Mouse (Mus musculus): ENCODE results near the gene Chst15. TPM values are rescaled to one million over a fixed set of nuclear protein-coding genes. Genes with fewer than 3 reads are reported as not detected.

Gene Chst15
- total RNA-seq, 2 experiments from 2014 or later: 38.1 to 49.1 TPM

DNA sequence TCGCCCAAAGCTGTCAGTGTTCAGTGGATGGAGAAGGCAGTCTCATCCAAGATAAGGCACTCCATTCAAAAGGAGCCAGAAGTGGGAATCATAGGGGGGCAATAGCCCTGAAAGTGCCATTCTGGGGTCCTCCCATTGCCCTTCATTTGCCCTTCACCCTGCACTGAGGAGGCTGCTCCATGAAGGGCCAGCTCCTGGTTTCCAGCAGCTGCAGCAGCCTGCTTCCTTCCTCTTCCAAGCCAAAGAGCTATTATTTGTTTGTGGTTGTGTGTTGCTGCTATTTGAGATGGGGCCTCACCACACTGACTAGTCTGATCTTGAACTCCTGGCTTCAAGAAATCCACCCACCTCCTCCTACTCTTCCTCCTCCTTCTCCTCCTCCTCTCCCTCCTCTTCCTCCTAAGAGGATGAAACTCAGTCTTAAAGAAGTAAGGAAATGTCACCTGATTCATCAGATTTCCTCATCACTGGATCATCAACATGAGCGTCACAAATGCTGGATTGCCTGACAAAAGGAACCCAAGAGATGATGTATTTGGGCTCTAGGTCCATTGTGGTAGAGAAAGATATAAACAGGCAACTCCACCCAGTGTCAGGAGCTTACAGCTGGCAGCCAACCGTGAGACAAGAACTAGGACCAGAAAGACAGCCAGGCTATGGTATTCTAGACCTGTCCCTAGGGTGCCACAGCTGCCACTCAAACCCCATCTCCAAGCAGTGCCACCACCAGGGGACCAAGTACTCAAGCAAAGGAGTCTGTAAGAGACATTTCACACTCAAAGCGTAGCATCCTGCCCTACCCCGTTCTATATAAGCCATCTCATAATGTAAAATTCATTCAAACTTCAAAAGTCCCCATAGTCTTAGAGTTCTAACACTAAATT, 11.3 kb downstream of the Chst15 start:
- intact Hi-C loops (cut with DNase I): no loop called here

DNA sequence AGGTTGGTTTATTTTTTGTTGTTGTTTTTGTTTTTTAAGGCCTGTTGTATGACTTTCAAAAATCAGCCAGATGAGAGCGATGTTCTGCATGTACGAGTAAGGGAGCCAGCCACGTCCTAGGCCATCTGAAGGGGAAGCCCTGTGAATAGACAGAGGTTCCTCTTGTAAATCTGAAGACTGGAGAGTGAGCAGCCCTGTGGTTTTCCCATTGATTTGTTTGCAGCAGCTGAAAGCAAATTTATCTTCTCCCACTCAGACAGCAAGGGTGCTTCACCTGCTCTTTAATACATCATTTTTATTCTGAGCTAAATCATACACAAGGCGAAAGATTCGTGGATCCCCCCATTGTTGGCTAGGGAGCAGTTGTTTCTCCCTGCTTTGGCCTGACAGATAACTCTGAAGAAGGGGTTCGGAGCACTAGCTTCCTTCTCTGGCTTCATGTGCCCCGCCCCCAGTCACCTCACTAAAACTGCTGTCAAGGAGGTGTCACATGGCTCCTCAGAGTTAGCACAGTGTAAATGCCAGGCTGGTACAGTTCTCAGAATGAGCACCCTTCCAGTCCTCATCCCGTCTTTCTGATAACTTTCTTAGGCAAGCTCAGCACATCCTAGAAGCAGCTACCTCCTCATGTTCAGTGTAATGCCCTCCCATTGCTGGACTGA, 12.5 kb downstream of the Chst15 start:
- intact Hi-C loops (cut with DNase I): no loop called here
- no peak for DNase-seq (ENCODE audit: low spot score in 2 of 2)

More for the DNA sequence above, 11.3 kb downstream of the Chst15 start:
- DNase-seq (ENCODE audit: low spot score in 2 of 2): no peak

DNA sequence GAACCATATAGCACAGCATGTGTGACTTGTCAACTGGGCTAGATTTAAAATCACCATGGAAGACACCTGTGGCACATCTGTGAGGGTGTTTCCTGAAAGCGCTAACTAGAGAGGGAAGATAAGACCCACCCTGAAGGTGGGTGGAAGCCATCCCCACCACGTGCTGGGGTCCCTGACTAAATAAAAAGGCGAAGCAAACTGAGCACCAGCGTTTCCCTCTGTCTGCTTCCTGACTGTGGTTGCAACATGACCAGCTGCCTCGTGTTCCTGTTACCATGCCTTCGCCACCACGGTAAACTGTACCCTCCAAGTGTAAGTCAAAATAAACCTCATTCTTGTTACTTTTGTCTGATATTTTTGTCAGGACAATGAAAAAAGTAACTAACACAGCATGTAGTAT, 13.0 kb downstream of the Chst15 start:
- intact Hi-C loops (cut with DNase I): no loop called here
- no peak for DNase-seq (ENCODE audit: low spot score in 2 of 2)

DNA sequence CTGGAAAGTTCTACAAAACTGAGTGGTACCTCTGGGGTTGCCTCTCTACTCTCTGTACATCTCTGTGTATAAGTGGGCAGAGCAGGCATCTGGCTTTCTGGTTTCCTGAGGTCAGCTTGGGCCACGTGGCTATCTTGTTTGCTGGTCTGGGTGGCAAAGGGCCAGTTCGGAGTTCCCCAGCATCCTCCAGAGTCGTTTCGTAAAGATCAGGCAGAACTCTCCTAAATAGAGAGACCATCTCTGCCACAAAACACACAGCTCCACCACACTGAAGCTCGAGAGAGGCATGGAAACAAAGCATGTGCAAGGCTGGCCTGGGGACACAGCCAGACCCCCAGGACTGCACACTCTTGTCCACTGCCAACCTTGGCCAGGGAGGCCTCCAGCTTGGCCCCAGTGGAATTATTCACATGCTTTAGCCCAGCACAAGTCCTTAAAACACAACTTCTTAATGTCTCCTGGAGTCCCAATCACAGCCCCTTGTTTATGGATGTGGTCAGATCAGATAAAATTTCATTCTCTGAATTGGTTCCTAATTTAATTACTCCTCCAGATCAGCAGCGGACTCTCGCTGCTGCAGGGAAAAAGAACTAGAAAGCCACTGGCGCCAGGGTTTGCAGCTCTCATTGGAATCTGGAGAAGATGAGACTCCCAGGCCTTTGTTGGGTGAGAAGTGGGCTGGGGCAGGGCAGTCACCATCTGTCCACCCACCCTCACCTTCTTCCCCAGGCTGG, 14.4 kb downstream of the Chst15 start:
- intact Hi-C loops (cut with DNase I): no loop called here
- no peak for DNase-seq (ENCODE audit: low spot score in 2 of 2)

DNA sequence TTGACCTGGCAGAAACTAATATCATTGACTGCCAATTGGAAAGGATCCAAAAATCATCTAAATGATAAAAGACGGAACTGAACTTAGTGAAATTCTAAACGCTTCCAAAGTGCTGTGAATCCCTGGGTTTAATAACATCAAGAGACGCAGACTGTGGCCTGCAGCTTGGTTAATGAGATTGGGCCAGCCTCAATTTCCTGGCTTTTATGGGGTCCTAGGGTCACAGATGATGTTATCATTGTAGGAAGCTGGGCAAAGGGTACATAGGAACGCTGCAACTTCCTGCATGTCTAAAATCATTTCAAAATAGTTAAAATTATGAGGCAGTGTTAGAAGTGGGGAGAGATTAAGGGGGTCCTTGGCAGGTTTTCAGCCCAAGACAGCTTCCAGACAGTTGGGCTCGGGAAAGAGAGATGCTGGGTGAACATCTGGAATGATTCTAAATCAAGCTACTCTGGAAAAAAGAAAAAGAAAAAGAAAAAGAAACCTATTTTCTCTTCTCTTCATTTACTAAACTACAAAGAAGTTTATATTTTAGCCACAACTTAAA, 17.3 kb downstream of the Chst15 start:
- DNase-seq (ENCODE audit: low spot score in 2 of 2): no peak
- intact Hi-C loops (cut with DNase I): no loop called here

DNA sequence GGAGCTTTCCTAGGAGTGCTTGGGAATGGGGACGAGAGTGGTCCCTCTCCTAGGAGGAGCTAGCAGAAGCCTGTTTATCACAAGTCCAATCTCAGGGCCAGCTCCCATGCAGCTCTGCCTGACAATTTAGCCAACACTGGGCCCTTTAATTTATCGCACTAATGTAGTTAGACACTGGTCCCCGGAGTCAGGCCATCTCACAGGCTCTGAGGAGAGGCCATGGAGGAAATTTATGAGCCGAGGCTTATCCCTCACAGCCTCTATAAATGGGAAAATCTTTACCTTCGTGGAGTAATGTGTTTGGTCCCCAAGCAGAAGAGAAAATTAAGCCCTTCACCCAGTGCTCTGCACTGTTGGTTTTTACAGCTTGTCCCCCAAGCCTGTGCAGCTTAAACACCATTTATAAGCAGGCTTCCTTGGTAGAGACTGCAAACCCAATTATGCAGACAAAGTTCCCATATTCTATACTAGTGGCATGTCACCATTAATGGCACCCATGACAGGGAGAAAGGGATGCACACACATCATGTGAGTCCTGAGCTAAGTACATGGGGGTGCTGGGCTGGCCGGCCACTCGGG, 18.5 kb downstream of the Chst15 start:
- DNase-seq (ENCODE audit: low spot score in 2 of 2): no peak
- intact Hi-C loops (cut with DNase I): no loop called here

DNA sequence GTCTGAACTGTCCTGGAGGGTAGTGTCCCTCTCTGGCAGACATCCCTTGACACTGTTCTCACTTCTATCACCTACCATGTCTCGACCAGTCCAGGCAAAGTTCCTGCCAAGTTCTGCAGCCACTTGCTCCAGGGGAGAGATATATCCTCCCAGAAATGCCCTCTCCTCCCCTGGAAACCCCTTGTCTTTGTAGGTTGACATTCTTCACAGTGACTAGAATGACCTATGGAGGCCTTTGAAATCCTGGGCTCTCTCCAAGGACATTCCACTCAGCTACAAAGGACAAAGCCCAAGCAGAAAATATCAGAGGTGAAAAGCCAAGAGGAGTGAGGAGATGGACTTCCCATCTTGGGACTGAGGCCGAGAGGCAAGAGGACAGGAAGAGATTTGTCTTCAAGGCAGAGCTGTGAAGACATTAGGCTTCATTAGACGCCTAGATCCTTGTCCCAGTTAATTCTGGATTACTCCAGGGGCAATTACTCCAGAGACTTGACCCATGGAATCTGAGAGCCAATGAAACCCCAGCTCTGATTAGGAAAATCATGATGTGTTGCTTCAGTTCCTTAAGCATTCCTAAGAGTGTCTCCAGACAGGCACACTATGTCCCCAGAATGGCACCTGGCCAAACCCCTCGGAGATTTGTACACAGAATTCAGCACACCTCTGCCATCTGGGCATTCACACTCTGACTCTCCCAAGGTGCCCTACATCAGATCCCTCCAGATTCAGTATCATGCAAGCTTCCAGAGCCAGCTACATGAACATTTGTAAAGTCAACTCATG, 20.2 kb downstream of the Chst15 start:
- intact Hi-C loops (cut with DNase I): no loop called here
- no peak for DNase-seq (ENCODE audit: low spot score in 2 of 2)

DNA sequence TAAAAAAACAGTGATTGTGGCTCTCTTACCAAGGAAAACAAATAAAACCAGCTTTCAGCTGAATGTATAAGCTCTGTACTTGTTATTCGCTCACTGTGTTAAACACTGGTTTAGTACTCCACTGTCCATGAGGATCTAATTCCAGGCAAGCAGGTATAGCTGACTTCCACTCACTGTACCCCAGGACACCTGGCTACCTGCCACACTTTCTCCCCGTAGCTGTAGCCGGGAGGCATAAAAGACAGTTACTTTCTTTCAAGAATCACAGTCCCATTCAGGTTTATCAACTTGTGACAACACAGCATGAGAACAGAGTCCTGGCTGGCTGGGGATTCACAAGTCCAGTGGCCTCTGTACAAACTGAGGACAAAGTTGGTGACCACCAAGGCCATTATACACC, 20.9 kb downstream of the Chst15 start:
- intact Hi-C loops (cut with DNase I): no loop called here

DNA sequence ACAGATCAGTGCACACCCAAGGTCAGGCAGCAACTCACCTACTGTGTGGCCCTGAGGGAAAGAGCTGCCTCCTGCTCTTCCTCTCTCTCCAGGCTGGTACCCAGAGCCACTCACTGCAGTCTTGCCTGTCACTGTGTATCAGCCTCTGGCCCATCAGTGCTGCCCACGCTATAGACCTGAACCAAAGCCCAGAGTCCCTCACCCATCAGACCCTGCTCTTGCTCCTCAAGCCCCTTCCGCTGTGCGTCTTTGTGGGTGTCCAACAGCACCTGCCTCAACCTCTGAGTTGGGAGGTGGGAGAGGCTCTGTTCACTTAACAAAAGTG, 29.7 kb downstream of the Chst15 start:
- no peak for DNase-seq (ENCODE audit: low spot score in 2 of 2)
- intact Hi-C loops (cut with DNase I): loop anchor here (5.0 kb wide), 1 partner anchor 35 kb away; no protein-coding TSS in a partner anchor

More for the DNA sequence above, 20.9 kb downstream of the Chst15 start:
- no peak for DNase-seq (ENCODE audit: low spot score in 2 of 2)

DNA sequence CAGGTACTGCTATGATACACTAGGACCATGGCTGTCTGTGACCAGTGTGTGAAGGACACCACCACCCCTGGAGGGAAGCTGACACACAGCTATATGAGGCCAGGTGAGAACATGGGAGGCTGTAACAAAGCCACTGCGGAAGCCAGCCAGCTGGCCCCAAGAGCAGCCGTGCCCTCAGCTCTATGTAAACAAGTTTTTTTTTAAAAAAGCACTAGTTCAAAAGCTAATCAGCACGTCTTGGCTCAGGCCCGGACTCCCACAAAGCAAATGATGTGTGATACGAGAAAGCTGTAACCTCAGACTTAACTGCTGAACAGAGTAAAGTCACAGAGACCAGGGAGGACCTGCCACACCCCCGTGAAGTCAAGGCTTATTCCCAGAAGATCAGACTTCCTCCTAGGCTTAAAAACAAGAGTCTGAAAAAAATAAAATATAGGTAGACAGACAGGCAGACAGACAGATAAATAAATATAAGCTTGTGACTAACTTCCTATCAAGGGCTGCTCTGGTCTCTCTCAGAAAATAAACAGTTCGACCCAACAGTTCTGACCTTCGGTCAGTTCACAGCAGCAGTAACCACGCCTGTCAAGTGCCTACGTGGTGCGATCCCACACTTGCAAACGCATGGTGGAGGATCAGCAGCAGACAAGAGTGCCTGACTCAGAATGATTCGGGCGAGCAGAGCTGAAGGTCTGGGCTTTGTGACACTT, 30.2 kb downstream of the Chst15 start:
- DNase-seq (ENCODE audit: low spot score in 2 of 2): no peak
- intact Hi-C loops (cut with DNase I): loop anchor here (5.0 kb wide), 1 partner anchor 34 kb away; no protein-coding TSS in a partner anchor

DNA sequence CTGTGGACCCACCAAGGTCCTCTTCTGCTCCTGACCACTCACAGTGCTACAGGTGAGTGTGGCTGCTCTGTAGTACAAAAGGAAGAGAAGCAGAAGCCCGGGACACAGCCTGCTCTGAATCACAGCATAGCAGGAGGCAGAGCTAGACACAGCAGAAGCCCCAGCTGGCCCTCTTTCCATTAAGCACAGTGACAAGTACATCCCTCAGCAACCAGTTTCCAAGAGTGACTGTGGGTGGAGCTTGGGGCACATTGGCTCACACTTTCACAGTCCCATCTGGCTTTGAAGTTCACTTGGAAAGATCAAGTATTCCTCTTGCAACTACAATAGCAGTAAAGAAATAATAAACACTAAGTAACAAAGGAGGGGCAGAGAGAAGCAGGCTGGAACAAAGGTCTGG, 32.2 kb downstream of the Chst15 start:
- intact Hi-C loops (cut with DNase I): loop anchor here (5.0 kb wide), 1 partner anchor 32 kb away; no protein-coding TSS in a partner anchor
- DNase-seq (ENCODE audit: low spot score in 2 of 2): no peak

DNA sequence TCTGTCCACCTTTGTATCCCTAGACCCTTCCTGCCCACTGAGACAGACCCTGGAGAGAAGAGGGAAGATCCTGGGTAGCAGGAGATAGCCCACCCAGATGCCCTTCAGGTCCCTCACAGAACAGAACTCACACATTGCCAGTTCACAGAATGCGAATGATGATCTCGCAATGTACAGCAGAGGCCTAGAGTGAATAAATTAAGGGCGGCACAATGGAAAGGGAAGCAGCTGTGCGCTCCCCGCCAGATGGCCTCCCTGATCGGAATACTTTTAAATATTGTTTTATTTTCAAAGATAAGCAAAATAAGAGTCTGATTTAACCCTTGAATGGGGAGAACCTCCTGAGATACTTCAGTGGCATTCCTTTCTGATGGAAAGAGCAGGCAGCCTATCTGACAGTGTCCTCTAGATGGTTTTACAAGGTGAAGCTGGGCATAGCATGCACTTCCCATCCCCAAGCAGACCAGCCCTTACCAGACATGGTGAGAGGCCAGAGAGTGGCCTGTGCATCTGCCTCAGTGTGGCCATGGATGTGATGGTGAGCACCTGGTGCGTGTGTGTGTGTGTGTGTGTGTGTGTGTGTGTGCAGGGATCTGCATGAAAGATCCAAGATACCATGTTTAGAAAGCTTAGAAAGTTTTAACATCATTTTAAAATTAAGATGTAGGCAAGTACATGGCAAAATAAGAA, 32.8 kb downstream of the Chst15 start:
- DNase-seq (ENCODE audit: low spot score in 2 of 2): no peak
- intact Hi-C loops (cut with DNase I): no loop called here

DNA sequence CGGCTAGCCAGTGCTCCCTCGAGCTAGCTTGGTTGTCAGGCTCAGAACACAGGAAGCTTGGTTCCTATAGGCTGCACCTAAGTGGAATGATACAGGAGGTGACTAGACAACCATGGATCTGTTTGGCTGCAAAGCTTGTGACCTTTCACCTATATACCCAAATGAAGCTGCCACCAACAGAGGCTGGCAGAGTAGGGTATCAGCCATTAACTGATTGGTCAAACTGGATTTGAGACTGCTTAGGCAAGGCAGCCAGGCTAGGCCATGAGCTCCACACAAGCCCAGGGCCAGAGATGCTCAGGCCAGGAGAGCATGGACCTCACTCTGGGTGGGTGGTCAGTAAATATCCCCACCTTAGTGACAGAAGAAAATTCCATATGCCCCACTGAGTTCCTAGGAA, 34.5 kb downstream of the Chst15 start:
- intact Hi-C loops (cut with DNase I): no loop called here
- DNase-seq (ENCODE audit: low spot score in 2 of 2): no peak

DNA sequence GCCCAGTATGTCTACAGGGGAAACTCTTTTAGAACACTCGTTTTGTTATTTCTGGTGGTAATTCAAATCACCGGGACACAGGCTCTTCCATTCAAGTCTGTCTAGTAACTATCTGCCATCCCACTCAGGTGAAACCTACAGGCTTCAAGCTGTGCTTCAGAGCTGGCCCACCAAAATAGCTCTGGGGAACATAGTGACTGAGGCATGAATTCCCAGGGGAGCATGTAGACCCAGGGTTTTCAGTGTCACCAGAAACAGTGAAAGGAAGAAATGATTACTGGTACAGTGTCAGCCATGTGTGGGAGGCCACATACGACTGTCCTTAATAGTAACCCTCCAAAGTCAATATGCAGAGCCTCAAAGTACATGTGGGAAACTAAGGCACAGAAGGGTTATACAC, 34.9 kb downstream of the Chst15 start:
- intact Hi-C loops (cut with DNase I): no loop called here
- DNase-seq (ENCODE audit: low spot score in 2 of 2): no peak

DNA sequence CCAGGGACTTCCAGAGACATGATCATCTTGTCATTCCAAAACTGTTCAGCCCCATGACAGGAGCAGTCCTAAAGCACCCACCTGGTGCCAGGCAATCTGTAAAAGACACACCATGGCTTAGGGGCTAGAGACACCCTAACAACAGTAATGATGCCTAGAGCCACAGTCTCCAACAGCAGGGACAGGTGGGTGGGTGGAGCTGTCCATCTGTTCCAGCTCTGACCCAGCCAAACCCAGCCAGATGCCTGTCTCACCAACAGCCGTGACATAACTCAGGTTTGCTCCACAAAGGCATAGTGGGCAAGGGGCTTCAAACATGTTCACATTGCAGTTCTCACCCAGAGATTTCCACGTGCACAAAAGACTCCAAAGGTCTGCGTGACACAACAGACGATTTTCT, 35.3 kb downstream of the Chst15 start:
- intact Hi-C loops (cut with DNase I): no loop called here

DNA sequence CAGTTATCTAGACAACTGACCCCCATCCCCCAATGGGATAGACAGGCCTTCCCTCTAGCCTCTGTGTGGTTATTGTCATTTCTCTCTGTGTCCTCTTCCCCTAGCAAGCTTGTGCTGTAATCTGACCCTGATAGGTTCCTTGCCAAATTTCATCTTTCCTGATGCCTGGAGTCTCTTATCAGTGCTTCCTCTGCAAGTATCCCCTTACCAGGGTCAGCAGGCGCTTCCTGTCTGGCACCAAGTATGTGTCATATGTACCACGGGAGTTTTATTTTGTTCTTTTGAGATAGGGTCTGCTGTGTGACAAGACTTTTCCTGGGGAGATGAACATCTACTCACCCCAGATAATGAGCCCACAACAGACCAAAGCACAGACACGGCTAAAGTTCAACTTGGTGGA, 38.4 kb downstream of the Chst15 start:
- DNase-seq (ENCODE audit: low spot score in 2 of 2): no peak
- intact Hi-C loops (cut with DNase I): no loop called here

More for the DNA sequence above, 35.3 kb downstream of the Chst15 start:
- DNase-seq (ENCODE audit: low spot score in 2 of 2): no peak

DNA sequence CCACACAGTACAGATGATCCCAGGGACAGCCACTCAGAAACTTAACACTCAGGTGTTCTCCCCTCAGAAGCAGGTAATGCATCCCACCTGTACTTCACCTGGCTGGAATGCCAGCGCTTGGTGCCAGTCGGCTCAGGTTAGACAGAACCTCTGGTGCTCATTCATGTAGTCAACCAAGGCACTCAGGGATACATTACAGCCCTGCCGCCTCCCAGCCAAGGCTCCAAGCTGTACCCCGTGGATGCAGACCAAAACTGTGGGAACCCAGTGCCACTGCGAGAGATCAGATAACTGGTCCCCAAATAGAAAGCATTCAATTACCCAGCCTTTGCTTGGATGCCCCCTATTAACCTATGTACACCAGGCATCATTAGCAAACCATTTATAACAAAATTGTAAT, 40.7 kb downstream of the Chst15 start:
- intact Hi-C loops (cut with DNase I): no loop called here

More for the DNA sequence above, 40.7 kb downstream of the Chst15 start:
- DNase-seq (ENCODE audit: low spot score in 2 of 2): no peak

Measured in left cerebral cortex, postnatal 36 days (tissue).